Mouse (Mus musculus) adrenal gland, adult 8-10 months (tissue): ENCODE measurements around the gene C8a. TPM values are rescaled to one million over a fixed set of nuclear protein-coding genes. Genes with fewer than 3 reads are reported as not detected.

Experiments
- DNase-seq: peaks from one replicate; pipeline ENCODE4 v3.0.0; 2022
- total RNA-seq, 4 experiments: library from RNA; stranded (reverse); gene quantifications; 2 replicates each; pipeline ENCODE4 v1.2.4; 2022

C8a gene
- total RNA-seq, result under 1 TPM in 3 of 4 experiments, not detected in 1; 0.17 to 0.35 (median 0.19) TPM

- DNase-seq, result no peak
Observed at GRCm38 (mm10) chr4:104876323-104876722, at the start of gene C8a. Gene C8a (minus strand): TSS chr4:104876398.

- no peak for DNase-seq
Observed at GRCm38 (mm10) chr4:104925383-104925782, 49.2 kb upstream of the C8a start.

GRCm38 (mm10) chr4:104918017-104918416 is 41.8 kb upstream of the C8a start:
- no peak for DNase-seq

GRCm38 (mm10) chr4:104914711-104915247 is 38.6 kb upstream of the C8a start:
- DNase-seq, result peak; percentile 4

- DNase-seq, result no peak
Observed at GRCm38 (mm10) chr4:104913291-104914129, 37.3 kb upstream of the C8a start, which contains the start of gene Fyb2. Gene Fyb2 (plus strand): TSS chr4:104913456.

- DNase-seq, result peak; percentile 52
Observed at GRCm38 (mm10) chr4:104911685-104912084, 35.5 kb upstream of the C8a start.

GRCm38 (mm10) chr4:104905049-104905448 is 28.9 kb upstream of the C8a start:
- DNase-seq, result no peak

- no peak for DNase-seq
Observed at GRCm38 (mm10) chr4:104902836-104903235, 26.6 kb upstream of the C8a start.

- peak; percentile 9 for DNase-seq
Observed at GRCm38 (mm10) chr4:104894004-104894734, 18.0 kb upstream of the C8a start.

GRCm38 (mm10) chr4:104893588-104893987 is 17.4 kb upstream of the C8a start:
- no peak for DNase-seq

GRCm38 (mm10) chr4:104891708-104892107 is 15.5 kb upstream of the C8a start:
- DNase-seq, result no peak

- DNase-seq, result no peak
Observed at GRCm38 (mm10) chr4:104888499-104889262, 12.5 kb upstream of the C8a start.

GRCm38 (mm10) chr4:104887486-104887885 is 11.3 kb upstream of the C8a start:
- DNase-seq, result no peak

- no peak for DNase-seq
Observed at GRCm38 (mm10) chr4:104875832-104876231, 366 bp downstream of the C8a start.

GRCm38 (mm10) chr4:104870196-104870595 is 6.0 kb downstream of the C8a start:
- no peak for DNase-seq

- no peak for DNase-seq
Observed at GRCm38 (mm10) chr4:104869581-104869980, 6.6 kb downstream of the C8a start.

GRCm38 (mm10) chr4:104864397-104864796 is 11.8 kb downstream of the C8a start:
- no peak for DNase-seq

- DNase-seq, result no peak
Observed at GRCm38 (mm10) chr4:104861241-104861640, 15.0 kb downstream of the C8a start.

- no peak for DNase-seq
Observed at GRCm38 (mm10) chr4:104857823-104858222, 18.4 kb downstream of the C8a start.

- DNase-seq, result no peak
Observed at GRCm38 (mm10) chr4:104857029-104857428, 19.2 kb downstream of the C8a start, which contains the start of gene Gm17662. Gene Gm17662 (plus strand): TSS chr4:104857329.

GRCm38 (mm10) chr4:104855216-104855615 is 21.0 kb downstream of the C8a start:
- no peak for DNase-seq

- DNase-seq, result no peak
Observed at GRCm38 (mm10) chr4:104843546-104843945, 32.7 kb downstream of the C8a start.
